Mouse (Mus musculus) forebrain, postnatal 0 days (tissue): ENCODE results near the gene Psmb5. TPM values are rescaled to one million over a fixed set of nuclear protein-coding genes. Genes with fewer than 3 reads are reported as not detected.
A peak's percentile ranks its signal among the peaks of the same experiment; 100 is the strongest.

Source experiments
- ATAC-seq: fragments of 200-750 bp; cut with Nextera tagmentation; 2 replicates; pipeline ENCODE4 v1.8.0; 2017; ENCODE audit warnings: mild to moderate bottlenecking, moderate library complexity
- DNase-seq: peaks from one replicate; pipeline ENCODE4 v3.0.0-alpha.2; 2015
- H3K27ac ChIP-seq: fragments of 300-500 bp; sonication (generic); 2 replicates; pipeline ENCODE4 v1.5.1; 2014; ENCODE audit warnings: low read depth, mild to moderate bottlenecking, antibody characterized with exemption, low read length, moderate library complexity, mixed read lengths
- H3K27me3 ChIP-seq: fragments of 300-500 bp; sonication (generic); 2 replicates; pipeline ENCODE4 v1.6.1; 2014; ENCODE audit warnings: mild to moderate bottlenecking, low read length, mixed read lengths; ENCODE audit not compliant: insufficient read depth
- H3K36me3 ChIP-seq: fragments of 300-500 bp; sonication (generic); 2 replicates; pipeline ENCODE4 v1.6.1; 2014; ENCODE audit warnings: mild to moderate bottlenecking, moderate library complexity; ENCODE audit not compliant: insufficient read depth
- H3K4me1 ChIP-seq: fragments of 300-500 bp; sonication (generic); 2 replicates; pipeline ENCODE4 v1.6.1; 2014; ENCODE audit warnings: antibody characterized with exemption; ENCODE audit not compliant: insufficient read depth
- H3K4me2 ChIP-seq: fragments of 300-500 bp; sonication (generic); 2 replicates; pipeline ENCODE4 v1.6.1; 2014; ENCODE audit warnings: low read depth, mild to moderate bottlenecking, moderate library complexity
- H3K4me3 ChIP-seq: fragments of 300-500 bp; sonication (generic); 2 replicates; pipeline ENCODE4 v1.5.1; 2014; ENCODE audit warnings: low read depth, low read length, mixed read lengths
- H3K9ac ChIP-seq: fragments of 300-500 bp; sonication (generic); 2 replicates; pipeline ENCODE4 v1.6.1; 2014; ENCODE audit warnings: mild to moderate bottlenecking
- H3K9me3 ChIP-seq: fragments of 300-500 bp; sonication (generic); 2 replicates; pipeline ENCODE4 v1.6.1; 2016; ENCODE audit warnings: low read length
- CTCF ChIP-seq: sonication (generic); IDR thresholded peaks from 2 replicates; pipeline ENCODE4 v1.5.1; 2016; ENCODE audit warnings: antibody characterized with exemption, control low read depth, low read depth
- whole genome bisulfite sequencing: fragments of 180-500 bp; shearing (Covaris S2); extraction: QIAGEN DNeasy Blood & Tissue Kit; methylation state at CpG from one replicate; pipeline ENCODE4 v1.1.7; 2014; 5-methylcytosine and 5-hydroxymethylcytosine counted together
- polyA plus RNA-seq: library from polyadenylated mRNA; unstranded; fragments of >200 nt; fragmentation: Nextera tagmentation; extraction: Ambion mirVana; gene quantifications from 2 replicates; pipeline ENCODE4 v1.2.1, GENCODE M21; 2015
- total RNA-seq: library from RNA; depleted of rRNA; stranded (reverse); fragments of >200 nt; gene quantifications from 2 replicates; pipeline ENCODE4 v1.2.3, GENCODE M21; 2014

Gene Psmb5
- total and polyA plus RNA-seq, 2 experiments from 2014 or later: 180 to 420 TPM

- H3K27me3 ChIP-seq: no peaks in the 10 kb centered on the region
- no peak overlapping the region for H3K4me2 ChIP-seq
- H3K27ac ChIP-seq: no peak overlapping the region
- H3K4me1 ChIP-seq: no peaks in the 10 kb centered on the region
- no peaks in the 10 kb centered on the region for H3K9me3 ChIP-seq
- WGBS: 95% methylated on average over 37 of the region's 37 CpGs
- ATAC-seq (no peak), DNase-seq (no peak)
- H3K9ac ChIP-seq: no peak overlapping the region
- H3K36me3 ChIP-seq: peaks cover 40% of the 10 kb centered on the region
- TF ChIP-seq CTCF: no peak
- H3K4me3 ChIP-seq: no peak overlapping the region
Observed at GRCm38 (mm10) chr14:54632252-54632651, 14.4 kb upstream of the Psmb5 start.

- H3K9me3 ChIP-seq: no peaks in the 10 kb centered on the region
- no peaks in the 10 kb centered on the region for H3K27me3 ChIP-seq
- no peak overlapping the region for H3K9ac ChIP-seq
- DNase-seq: no peak
- H3K27ac ChIP-seq: no peak overlapping the region
- 69% methylated on average over 4 of the region's 4 CpGs for WGBS
- no peak overlapping the region for H3K4me2 ChIP-seq
- TF ChIP-seq CTCF: no peak
- no peak overlapping the region for H3K4me3 ChIP-seq
- H3K4me1 ChIP-seq: no peaks in the 10 kb centered on the region
- peak; percentile 10; the same call in 1 of the 2 replicates for ATAC-seq
- H3K36me3 ChIP-seq: peaks cover 34% of the 10 kb centered on the region
Observed at GRCm38 (mm10) chr14:54631240-54631599, 13.4 kb upstream of the Psmb5 start.

GRCm38 (mm10) chr14:54630583-54631239 lies 12.9 kb upstream of the Psmb5 start:
- Histone ChIP-seq H3K4me1 (no peaks in the 10 kb centered on the region), H3K4me3 (no peak overlapping the region), H3K4me2 (no peak overlapping the region), H3K27ac (no peak overlapping the region), H3K36me3 (peaks cover 34% of the 10 kb centered on the region), H3K27me3 (no peaks in the 10 kb centered on the region), H3K9me3 (no peaks in the 10 kb centered on the region), H3K9ac (no peak overlapping the region)
- DNase-seq: no peak
- no peak for TF ChIP-seq CTCF
- ATAC-seq: peak; percentile 46
- WGBS: 60% methylated on average over 11 of the region's 11 CpGs

GRCm38 (mm10) chr14:54629797-54630196 lies 12.0 kb upstream of the Psmb5 start:
- 94% methylated on average over 2 of the region's 2 CpGs for WGBS
- no peak for ATAC-seq
- no peak overlapping the region for H3K27ac ChIP-seq
- H3K36me3 ChIP-seq: peaks cover 34% of the 10 kb centered on the region
- H3K9me3 ChIP-seq: no peaks in the 10 kb centered on the region
- TF ChIP-seq CTCF: no peak
- H3K4me2 ChIP-seq: no peak overlapping the region
- DNase-seq: no peak
- H3K4me3 ChIP-seq: no peak overlapping the region
- no peak overlapping the region for H3K9ac ChIP-seq
- H3K4me1 ChIP-seq: no peaks in the 10 kb centered on the region
- no peaks in the 10 kb centered on the region for H3K27me3 ChIP-seq

GRCm38 (mm10) chr14:54628103-54628502 lies 10.3 kb upstream of the Psmb5 start:
- Histone ChIP-seq H3K36me3 (peaks cover 29% of the 10 kb centered on the region), H3K4me1 (no peaks in the 10 kb centered on the region), H3K9ac (no peak overlapping the region), H3K4me3 (no peak overlapping the region), H3K9me3 (no peaks in the 10 kb centered on the region), H3K4me2 (no peak overlapping the region), H3K27ac (no peak overlapping the region), H3K27me3 (no peaks in the 10 kb centered on the region)
- no peak for TF ChIP-seq CTCF
- 76% methylated on average over 5 of the region's 5 CpGs for WGBS
- ATAC-seq (no peak), DNase-seq (no peak)

- Histone ChIP-seq H3K4me3 (no peak overlapping the region), H3K9ac (no peak overlapping the region), H3K9me3 (no peaks in the 10 kb centered on the region), H3K27ac (no peak overlapping the region), H3K27me3 (no peaks in the 10 kb centered on the region), H3K4me1 (no peaks in the 10 kb centered on the region), H3K36me3 (0 out of 2 replicates have a peak, but pooled peaks cover under 1% of the 10 kb centered on the region), H3K4me2 (no peak overlapping the region)
- no peak for DNase-seq
- no peak for TF ChIP-seq CTCF
- no peak for ATAC-seq
- WGBS: 72% methylated on average over 10 of the region's 10 CpGs
Observed at GRCm38 (mm10) chr14:54624976-54625375, 7.2 kb upstream of the Psmb5 start.

- no peak for DNase-seq
- 89% methylated on average over 6 of the region's 6 CpGs for WGBS
- H3K4me1 ChIP-seq: no peaks in the 10 kb centered on the region
- no peak overlapping the region for H3K4me3 ChIP-seq
- H3K9ac ChIP-seq: no peak overlapping the region
- no peak overlapping the region for H3K4me2 ChIP-seq
- H3K36me3 ChIP-seq: no peaks in the 10 kb centered on the region
- no peaks in the 10 kb centered on the region for H3K27me3 ChIP-seq
- no peaks in the 10 kb centered on the region for H3K9me3 ChIP-seq
- no peak overlapping the region for H3K27ac ChIP-seq
- no peak for ATAC-seq
- no peak for TF ChIP-seq CTCF
Observed at GRCm38 (mm10) chr14:54623334-54623733, 5.5 kb upstream of the Psmb5 start.
